Mouse (Mus musculus): Measurements from ENCODE around the gene Lpp. TPM values are rescaled to one million over a fixed set of nuclear protein-coding genes. Genes with fewer than 3 reads are reported as not detected.

Lpp gene
- total and polyA plus RNA-seq, 3 experiments, result 0.16 TPM; not detected in 2

DNA sequence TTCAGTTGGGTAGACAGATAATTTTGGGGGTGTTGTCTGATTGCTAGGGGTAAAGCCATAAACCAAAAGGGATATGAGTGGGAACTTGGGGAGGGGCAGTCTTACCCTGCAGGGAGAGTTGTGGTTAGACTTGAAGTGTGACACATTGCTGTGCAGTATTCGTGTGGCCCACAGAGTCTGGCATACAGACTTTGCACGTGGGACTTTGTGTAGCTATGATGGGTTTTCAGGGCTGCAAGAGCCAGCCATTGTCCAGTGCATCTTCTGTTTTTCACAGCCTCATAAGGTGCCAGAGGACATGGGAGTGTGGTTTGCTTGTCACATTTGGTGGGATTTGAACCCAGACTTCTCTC, 55.2 kb downstream of the Lpp start:
- peaks cover 27% of the 10 kb centered on the region for H3K9me3 ChIP-seq (replicated peaks)
- no peak overlapping the region for H3K4me3 ChIP-seq (ENCODE audit: low read depth, low read length)
- H3K27me3 ChIP-seq (ENCODE audit: insufficient read depth, low read length), result no peaks in the 10 kb centered on the region
- ATAC-seq (ENCODE audit: extremely low read depth, insufficient number of reproducible peaks, low FRiP score, poor library complexity, severe bottlenecking) (no peak), DNase-seq (ENCODE audit: low spot score) (no peak)
- TF ChIP-seq GATA2 (IDR thresholded peaks at IDR 0.05; ENCODE audit: borderline replicate concordance, low read depth, low read length) (no peak), POLR2AphosphoS5 (IDR thresholded peaks at IDR 0.05; ENCODE audit: insufficient replicate concordance, low read depth, low read length) (no peak), GATA1 (IDR thresholded peaks at IDR 0.05; ENCODE audit: borderline replicate concordance, low read length) (no peak), TAL1 (conservative IDR thresholded peaks at IDR 0.05; ENCODE audit: low read depth, low read length) (no peak), CTCF (IDR thresholded peaks at IDR 0.05; ENCODE audit: low read depth, low read length) (no peak)
- no peaks in the 10 kb centered on the region for H3K36me3 ChIP-seq (replicated peaks)
- no peaks in the 10 kb centered on the region for H3K4me1 ChIP-seq (ENCODE audit: insufficient read depth, low read depth, low read length)

DNA sequence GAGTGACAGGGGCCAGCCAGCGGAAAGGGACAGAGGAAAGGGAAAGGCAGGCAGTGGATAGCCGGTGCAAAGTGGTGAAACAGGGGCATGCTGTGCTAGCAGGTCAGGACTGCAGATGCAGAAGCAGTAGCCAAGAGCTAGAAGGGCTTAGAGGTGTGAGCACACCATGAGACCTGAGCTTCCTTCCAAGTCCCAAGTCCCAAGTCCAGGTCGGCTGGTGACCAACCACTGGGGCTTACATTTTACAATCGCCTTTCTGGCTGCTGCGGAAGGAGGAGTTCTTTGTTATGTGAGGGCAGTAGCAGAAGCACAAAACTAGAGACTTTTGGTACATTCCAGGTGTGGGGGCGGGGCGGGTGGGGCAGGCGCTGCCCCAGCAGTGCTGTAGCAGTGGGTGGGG, 56.5 kb downstream of the Lpp start:
- H3K4me1 ChIP-seq (ENCODE audit: insufficient read depth, low read depth, low read length), result no peaks in the 10 kb centered on the region
- no peaks in the 10 kb centered on the region for H3K36me3 ChIP-seq (replicated peaks)
- peaks cover 23% of the 10 kb centered on the region for H3K9me3 ChIP-seq (replicated peaks)
- DNase-seq (ENCODE audit: low spot score) (no peak), ATAC-seq (ENCODE audit: extremely low read depth, insufficient number of reproducible peaks, low FRiP score, poor library complexity, severe bottlenecking) (no peak)
- H3K4me3 ChIP-seq (ENCODE audit: low read depth, low read length), result no peak overlapping the region
- no peaks in the 10 kb centered on the region for H3K27me3 ChIP-seq (ENCODE audit: insufficient read depth, low read length)
- TF ChIP-seq CTCF (IDR thresholded peaks at IDR 0.05; ENCODE audit: low read depth, low read length), result no peak
- no peak for TF ChIP-seq GATA2 (IDR thresholded peaks at IDR 0.05; ENCODE audit: borderline replicate concordance, low read depth, low read length)
- no peak for TF ChIP-seq GATA1 (IDR thresholded peaks at IDR 0.05; ENCODE audit: borderline replicate concordance, low read length)
- TF ChIP-seq TAL1 (conservative IDR thresholded peaks at IDR 0.05; ENCODE audit: low read depth, low read length), result no peak
- no peak for TF ChIP-seq POLR2AphosphoS5 (IDR thresholded peaks at IDR 0.05; ENCODE audit: insufficient replicate concordance, low read depth, low read length)

DNA sequence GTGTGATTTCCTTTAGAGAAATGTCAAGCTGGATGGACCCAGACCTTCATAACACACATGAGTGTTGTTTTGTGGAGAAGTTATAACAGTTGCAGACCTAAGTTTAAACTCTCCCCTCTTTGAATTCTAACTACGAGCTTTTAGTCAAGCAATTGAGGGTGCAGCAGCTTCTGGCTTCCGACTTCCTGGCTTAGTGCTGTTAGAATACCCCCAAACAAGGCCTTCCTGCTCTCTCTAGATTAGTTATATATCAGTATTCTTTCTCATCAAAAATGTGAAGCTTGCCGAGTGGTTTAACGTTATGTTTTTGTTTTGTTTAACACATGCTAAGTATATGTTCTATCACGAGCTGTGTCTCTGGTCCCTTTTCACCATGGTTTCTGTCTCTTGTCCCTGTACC, 56.9 kb downstream of the Lpp start:
- no peaks in the 10 kb centered on the region for H3K36me3 ChIP-seq (replicated peaks)
- TF ChIP-seq POLR2AphosphoS5 (IDR thresholded peaks at IDR 0.05; ENCODE audit: insufficient replicate concordance, low read depth, low read length), result no peak
- no peak for DNase-seq (ENCODE audit: low spot score)
- H3K9me3 ChIP-seq (replicated peaks), result peaks cover 23% of the 10 kb centered on the region
- H3K4me1 ChIP-seq (ENCODE audit: insufficient read depth, low read depth, low read length), result no peaks in the 10 kb centered on the region
- H3K27me3 ChIP-seq (ENCODE audit: insufficient read depth, low read length), result no peaks in the 10 kb centered on the region
- no peak for ATAC-seq (ENCODE audit: extremely low read depth, insufficient number of reproducible peaks, low FRiP score, poor library complexity, severe bottlenecking)
- no peak overlapping the region for H3K4me3 ChIP-seq (ENCODE audit: low read depth, low read length)

- Histone ChIP-seq H3K4me3 (ENCODE audit: low read depth, low read length) (no peak overlapping the region), H3K4me1 (ENCODE audit: insufficient read depth, low read depth, low read length) (no peaks in the 10 kb centered on the region), H3K27me3 (ENCODE audit: insufficient read depth, low read length) (no peaks in the 10 kb centered on the region), H3K36me3 (replicated peaks) (no peaks in the 10 kb centered on the region), H3K9me3 (replicated peaks) (peaks cover 23% of the 10 kb centered on the region)
- TF ChIP-seq TAL1 (conservative IDR thresholded peaks at IDR 0.05; ENCODE audit: low read depth, low read length) (no peak), CTCF (IDR thresholded peaks at IDR 0.05; ENCODE audit: low read depth, low read length) (no peak), GATA1 (IDR thresholded peaks at IDR 0.05; ENCODE audit: borderline replicate concordance, low read length) (no peak)
- DNase-seq (ENCODE audit: low spot score) (no peak), ATAC-seq (ENCODE audit: extremely low read depth, insufficient number of reproducible peaks, low FRiP score, poor library complexity, severe bottlenecking) (no peak)
Measured at GRCm38 (mm10) chr16:24451123-24451522, 57.8 kb downstream of the Lpp start.

GRCm38 (mm10) chr16:24453536-24453935, 60.2 kb downstream of the Lpp start:
- TF ChIP-seq GATA2 (IDR thresholded peaks at IDR 0.05; ENCODE audit: borderline replicate concordance, low read depth, low read length) (no peak), GATA1 (IDR thresholded peaks at IDR 0.05; ENCODE audit: borderline replicate concordance, low read length) (no peak), TAL1 (conservative IDR thresholded peaks at IDR 0.05; ENCODE audit: low read depth, low read length) (no peak), POLR2AphosphoS5 (IDR thresholded peaks at IDR 0.05; ENCODE audit: insufficient replicate concordance, low read depth, low read length) (no peak)
- Histone ChIP-seq H3K4me1 (ENCODE audit: insufficient read depth, low read depth, low read length) (no peaks in the 10 kb centered on the region), H3K36me3 (replicated peaks) (no peaks in the 10 kb centered on the region), H3K9me3 (replicated peaks) (peaks cover 22% of the 10 kb centered on the region), H3K27me3 (ENCODE audit: insufficient read depth, low read length) (no peaks in the 10 kb centered on the region), H3K4me3 (ENCODE audit: low read depth, low read length) (no peak overlapping the region)
- ATAC-seq (ENCODE audit: extremely low read depth, insufficient number of reproducible peaks, low FRiP score, poor library complexity, severe bottlenecking) (no peak), DNase-seq (ENCODE audit: low spot score) (no peak)

DNA sequence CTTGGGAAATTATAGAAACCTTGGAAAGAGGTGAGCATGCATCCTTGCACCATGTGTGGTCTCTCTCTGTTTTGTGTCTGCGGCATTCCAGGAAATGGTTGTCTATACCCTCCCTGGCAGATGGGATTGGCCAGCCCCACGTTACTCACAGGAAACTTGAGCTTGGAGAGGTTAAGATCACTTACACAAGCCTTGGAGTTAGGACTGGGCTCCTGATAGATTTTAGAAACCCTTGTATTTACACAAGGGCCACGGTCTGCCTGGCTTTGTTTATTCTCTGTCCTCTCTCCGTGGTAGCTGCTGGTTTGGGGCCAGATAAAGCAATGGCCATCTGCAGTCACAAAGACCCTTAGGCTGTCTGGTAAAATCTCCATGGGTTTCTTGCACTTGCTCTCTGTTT, 61.2 kb downstream of the Lpp start:
- DNase-seq (ENCODE audit: low spot score) (no peak), ATAC-seq (ENCODE audit: extremely low read depth, insufficient number of reproducible peaks, low FRiP score, poor library complexity, severe bottlenecking) (no peak)
- H3K27me3 ChIP-seq (ENCODE audit: insufficient read depth, low read length), result no peaks in the 10 kb centered on the region

DNA sequence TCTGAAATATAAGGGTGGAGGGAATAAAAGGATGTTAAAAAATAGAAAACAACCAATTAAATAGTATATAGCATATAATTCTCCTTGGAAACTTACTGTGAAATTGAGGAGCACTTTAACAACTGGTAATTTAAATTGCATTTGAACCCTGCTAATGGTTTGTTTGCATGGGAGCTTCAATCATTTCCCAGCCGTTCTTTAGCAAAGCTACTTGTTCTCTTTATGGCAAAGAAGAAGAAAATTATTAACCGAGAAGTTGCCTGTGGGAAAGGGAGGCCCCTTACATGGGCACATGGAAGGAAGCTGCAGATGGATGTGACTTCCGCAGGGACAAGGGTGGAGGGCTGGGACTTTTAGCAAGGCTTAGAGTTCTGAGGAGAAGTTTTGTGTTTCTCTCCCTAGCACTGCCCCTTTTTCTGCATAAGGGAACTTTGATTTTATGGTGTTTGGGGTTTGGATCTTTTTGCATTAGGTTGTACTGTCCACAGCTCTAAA, 62.1 kb downstream of the Lpp start:
- no peaks in the 10 kb centered on the region for H3K36me3 ChIP-seq (replicated peaks)
- no peak for DNase-seq (ENCODE audit: low spot score)
- peaks cover 24% of the 10 kb centered on the region for H3K9me3 ChIP-seq (replicated peaks)
- ATAC-seq (ENCODE audit: extremely low read depth, insufficient number of reproducible peaks, low FRiP score, poor library complexity, severe bottlenecking), result no peak
- no peaks in the 10 kb centered on the region for H3K27me3 ChIP-seq (ENCODE audit: insufficient read depth, low read length)
- H3K4me1 ChIP-seq (ENCODE audit: insufficient read depth, low read depth, low read length), result no peaks in the 10 kb centered on the region
- TF ChIP-seq CTCF (IDR thresholded peaks at IDR 0.05; ENCODE audit: low read depth, low read length) (no peak), POLR2AphosphoS5 (IDR thresholded peaks at IDR 0.05; ENCODE audit: insufficient replicate concordance, low read depth, low read length) (no peak), GATA2 (IDR thresholded peaks at IDR 0.05; ENCODE audit: borderline replicate concordance, low read depth, low read length) (no peak), GATA1 (IDR thresholded peaks at IDR 0.05; ENCODE audit: borderline replicate concordance, low read length) (no peak), TAL1 (conservative IDR thresholded peaks at IDR 0.05; ENCODE audit: low read depth, low read length) (no peak)
- H3K4me3 ChIP-seq (ENCODE audit: low read depth, low read length), result no peak overlapping the region

More for the DNA sequence above, 61.2 kb downstream of the Lpp start:
- Histone ChIP-seq H3K36me3 (replicated peaks) (no peaks in the 10 kb centered on the region), H3K9me3 (replicated peaks) (peaks cover 28% of the 10 kb centered on the region), H3K4me1 (ENCODE audit: insufficient read depth, low read depth, low read length) (no peaks in the 10 kb centered on the region), H3K4me3 (ENCODE audit: low read depth, low read length) (no peak overlapping the region)
- TF ChIP-seq CTCF (IDR thresholded peaks at IDR 0.05; ENCODE audit: low read depth, low read length) (no peak), GATA2 (IDR thresholded peaks at IDR 0.05; ENCODE audit: borderline replicate concordance, low read depth, low read length) (no peak), GATA1 (IDR thresholded peaks at IDR 0.05; ENCODE audit: borderline replicate concordance, low read length) (no peak), POLR2AphosphoS5 (IDR thresholded peaks at IDR 0.05; ENCODE audit: insufficient replicate concordance, low read depth, low read length) (no peak), TAL1 (conservative IDR thresholded peaks at IDR 0.05; ENCODE audit: low read depth, low read length) (no peak)
